Mouse (Mus musculus): ENCODE measurements at regions not wholly inside any gene's neighbourhood (a gene's known extent, or its start where the extent isn't known, plus 50 kb on each side); places are given as distances from the start of the nearest gene placed in this dataset.

DNA sequence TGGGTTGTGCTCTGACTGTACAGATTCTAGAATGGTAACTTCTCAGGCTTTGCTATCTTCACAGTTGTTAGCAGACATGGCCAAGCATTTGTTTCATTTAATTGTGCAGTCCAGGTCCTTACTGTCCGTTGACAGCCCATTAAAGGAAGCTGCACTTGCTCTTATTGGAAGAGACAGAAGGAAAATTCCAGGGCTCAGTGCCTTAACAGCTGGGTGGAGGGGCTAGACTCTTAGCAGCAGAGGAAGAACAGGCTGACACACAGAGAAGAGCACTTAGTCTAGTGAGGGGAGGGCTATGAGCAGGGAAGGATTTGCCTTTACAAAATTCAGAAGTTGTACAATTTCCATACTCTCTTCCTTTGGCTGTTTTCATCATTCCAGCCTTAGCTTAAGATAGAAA is 161.5 kb upstream of the Ghitm start:
- no peak for DNase-seq (ENCODE audit: low spot score in 2 of 2)

DNA sequence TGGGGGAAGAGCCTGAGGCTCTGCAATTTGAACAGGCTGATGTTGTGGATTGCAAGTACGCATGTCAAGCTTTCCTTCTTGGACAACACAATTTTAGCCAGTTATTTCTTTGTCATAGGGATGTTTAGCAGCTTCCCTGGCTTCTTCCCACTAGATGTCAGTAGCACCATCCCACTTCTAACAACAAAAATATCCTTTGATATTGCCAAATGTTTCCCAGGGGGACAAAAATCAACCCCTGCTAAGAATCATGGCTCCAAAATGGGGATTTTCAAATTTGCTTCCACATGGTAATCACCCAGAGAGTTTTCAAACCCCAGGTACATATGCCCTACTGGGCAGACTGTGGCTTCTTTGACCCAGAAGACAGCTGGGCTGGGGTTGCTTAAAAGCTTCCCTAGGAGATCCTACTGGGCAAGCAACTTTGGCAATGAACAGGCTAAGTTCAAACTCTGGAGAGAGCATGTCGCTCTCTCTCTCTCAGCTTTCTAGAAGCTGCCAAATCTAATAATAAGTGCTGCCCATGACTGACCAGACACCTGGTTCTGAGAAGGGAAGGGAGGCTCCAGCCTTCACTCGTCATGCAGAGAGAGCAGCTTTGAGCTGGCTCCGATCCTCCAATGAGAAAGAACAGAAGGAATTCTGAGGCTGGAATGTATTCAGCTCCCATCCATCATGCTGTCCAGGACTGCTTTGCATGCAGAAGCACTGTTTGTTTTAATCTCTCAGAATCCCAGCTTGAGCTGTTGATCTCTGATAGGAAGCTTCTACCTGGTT is 157.2 kb upstream of the Ghitm start:
- DNase-seq (ENCODE audit: low spot score in 2 of 2), result peak in 1 of 2 experiments; percentile 9

DNA sequence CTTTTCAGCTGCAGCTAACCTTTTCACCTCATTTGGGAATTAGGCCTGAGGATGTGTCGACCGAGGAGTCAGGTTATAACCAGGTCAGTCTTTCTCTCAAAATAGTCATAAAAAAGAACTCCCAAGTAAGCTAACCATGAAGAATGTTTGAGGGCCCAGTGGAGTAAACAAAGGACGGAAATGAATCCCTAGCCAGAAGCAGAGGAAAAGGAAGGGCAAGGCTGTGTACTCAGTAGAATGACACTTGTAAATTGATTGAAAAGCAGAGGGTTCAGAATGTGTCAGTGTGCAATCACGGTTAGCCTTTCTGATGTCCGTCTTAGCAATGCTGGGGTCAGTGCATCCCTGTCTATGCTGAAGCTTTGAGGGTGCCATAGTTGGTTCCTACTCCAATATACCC is 149.3 kb upstream of the Ghitm start:
- DNase-seq (ENCODE audit: low spot score in 2 of 2), result no peak

- DNase-seq (ENCODE audit: low spot score in 2 of 2), result no peak
These were observed 144.3 kb upstream of the Ghitm start for GRCm38 (mm10) chr14:37279356-37279755.

- no peak for DNase-seq (ENCODE audit: low spot score in 2 of 2)
These were observed 141.9 kb upstream of the Ghitm start for GRCm38 (mm10) chr14:37276728-37277695.

GRCm38 (mm10) chr14:37272063-37272462 is 137.0 kb upstream of the Ghitm start:
- no peak for DNase-seq (ENCODE audit: low spot score in 2 of 2)

DNA sequence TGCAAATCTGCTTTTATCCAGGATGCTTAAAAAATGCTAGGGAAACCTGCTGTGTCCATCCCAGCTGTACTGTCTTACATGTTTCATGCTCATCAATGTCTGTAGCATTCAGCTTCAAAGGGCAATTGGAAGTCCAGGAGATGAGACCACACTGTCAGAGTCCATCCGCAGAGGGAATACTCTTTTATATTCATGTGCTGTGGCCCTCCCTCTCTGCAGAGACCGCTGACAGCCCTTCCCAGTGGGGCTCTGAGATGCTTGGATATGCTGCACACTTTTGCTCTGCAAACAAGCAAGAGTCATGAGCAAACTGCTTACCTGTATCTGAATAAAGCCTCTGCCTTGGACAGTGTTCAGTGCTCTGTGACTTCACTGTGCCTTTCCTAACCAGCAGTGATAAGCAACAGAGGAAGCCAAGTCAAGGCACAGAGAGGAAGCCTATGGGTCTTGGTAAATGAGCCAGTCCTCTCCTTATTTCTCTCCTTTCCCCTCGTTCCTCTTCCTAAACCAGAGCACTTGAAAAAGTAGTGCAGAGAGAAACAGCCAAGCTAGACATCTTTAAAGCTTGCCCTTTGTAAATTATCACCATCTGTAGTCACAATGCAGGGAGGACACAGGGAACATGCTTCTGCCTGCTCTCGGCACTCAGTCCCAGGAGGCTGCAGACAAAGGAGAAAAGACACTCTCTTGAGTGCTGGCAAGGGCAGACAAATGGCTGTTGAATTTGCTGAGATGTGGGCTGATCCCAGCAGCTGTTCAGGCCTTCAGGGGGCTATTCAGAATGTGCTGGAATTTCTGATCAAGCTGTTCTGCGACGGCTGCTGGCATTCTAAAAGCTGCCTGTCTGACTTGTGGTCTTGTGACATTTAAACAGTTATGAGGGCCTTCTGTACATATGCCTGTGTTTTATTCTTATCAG is 136.2 kb upstream of the Ghitm start:
- no peak for DNase-seq (ENCODE audit: low spot score in 2 of 2)

- DNase-seq (ENCODE audit: low spot score in 2 of 2), result no peak
These were observed 134.8 kb upstream of the Ghitm start for GRCm38 (mm10) chr14:37269920-37270319.

- DNase-seq (ENCODE audit: low spot score in 2 of 2), result peak; percentile 13 to 56
These were observed 103.6 kb upstream of the Ghitm start for GRCm38 (mm10) chr14:37238632-37239032.

GRCm38 (mm10) chr14:37237191-37237590 is 102.1 kb upstream of the Ghitm start:
- no peak for DNase-seq (ENCODE audit: low spot score in 2 of 2)

DNA sequence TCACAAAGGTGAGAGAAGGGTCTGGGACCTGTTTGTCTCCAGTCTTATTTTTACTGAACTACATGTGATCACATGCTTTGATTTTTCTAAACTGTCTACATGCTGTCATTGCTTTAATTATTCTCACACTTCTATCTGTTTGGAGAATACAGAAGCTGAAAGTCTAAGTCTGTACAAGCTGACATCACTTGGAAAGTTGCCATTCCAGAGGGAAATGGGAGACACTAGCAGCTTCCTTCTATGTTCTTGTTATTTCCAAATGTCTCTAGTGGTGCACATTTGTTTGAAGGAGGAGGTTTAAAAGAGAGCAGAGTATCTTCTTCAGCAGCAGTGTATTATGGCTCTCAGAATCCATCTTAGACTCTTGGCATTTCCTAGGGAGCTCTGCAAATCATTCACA is 73.2 kb upstream of the Ghitm start:
- no peak for DNase-seq (ENCODE audit: low spot score in 2 of 2)

- no peak for DNase-seq (ENCODE audit: low spot score in 2 of 2)
These were observed 54.7 kb upstream of the Ghitm start for GRCm38 (mm10) chr14:37189795-37190194.

All from urinary bladder, postnatal 36 days (tissue).